Mouse (Mus musculus): ENCODE measurements around the gene Dnm3.

Dnm3 gene

GRCm38 (mm10) chr1:162074626-162075410 lies 403.0 kb downstream of the Dnm3 start:
- no peak for DNase-seq (ENCODE audit: low spot score)

- DNase-seq (ENCODE audit: low spot score): no peak
These were observed 404.8 kb downstream of the Dnm3 start for GRCm38 (mm10) chr1:162072917-162073578.

- no peak for DNase-seq (ENCODE audit: low spot score)
These were observed 424.2 kb downstream of the Dnm3 start for GRCm38 (mm10) chr1:162053608-162054007.

GRCm38 (mm10) chr1:162053186-162053585 lies 424.6 kb downstream of the Dnm3 start:
- DNase-seq (ENCODE audit: low spot score): no peak

- no peak for DNase-seq (ENCODE audit: low spot score)
These were observed 425.1 kb downstream of the Dnm3 start for GRCm38 (mm10) chr1:162052755-162053154.

- no peak for DNase-seq (ENCODE audit: low spot score)
These were observed 425.7 kb downstream of the Dnm3 start for GRCm38 (mm10) chr1:162052138-162052537.

- no peak for DNase-seq (ENCODE audit: low spot score)
These were observed 426.1 kb downstream of the Dnm3 start for GRCm38 (mm10) chr1:162051710-162052109.

GRCm38 (mm10) chr1:162047673-162048072 lies 430.2 kb downstream of the Dnm3 start:
- DNase-seq (ENCODE audit: low spot score): no peak

GRCm38 (mm10) chr1:162043788-162044717 lies 433.8 kb downstream of the Dnm3 start:
- DNase-seq (ENCODE audit: low spot score): no peak

GRCm38 (mm10) chr1:162043216-162043615 lies 434.6 kb downstream of the Dnm3 start:
- DNase-seq (ENCODE audit: low spot score): no peak

GRCm38 (mm10) chr1:162042384-162042783 lies 435.4 kb downstream of the Dnm3 start:
- no peak for DNase-seq (ENCODE audit: low spot score)

GRCm38 (mm10) chr1:162040490-162041274 lies 437.2 kb downstream of the Dnm3 start:
- DNase-seq (ENCODE audit: low spot score): no peak

- no peak for DNase-seq (ENCODE audit: low spot score)
These were observed 438.0 kb downstream of the Dnm3 start for GRCm38 (mm10) chr1:162039808-162040207.

- no peak for DNase-seq (ENCODE audit: low spot score)
These were observed 438.7 kb downstream of the Dnm3 start for GRCm38 (mm10) chr1:162039011-162039595.

GRCm38 (mm10) chr1:162038431-162038830 lies 439.4 kb downstream of the Dnm3 start:
- DNase-seq (ENCODE audit: low spot score): no peak

- DNase-seq (ENCODE audit: low spot score): no peak
These were observed 439.8 kb downstream of the Dnm3 start for GRCm38 (mm10) chr1:162037968-162038421.

- DNase-seq (ENCODE audit: low spot score): no peak
These were observed 440.6 kb downstream of the Dnm3 start for GRCm38 (mm10) chr1:162037185-162037765.

- no peak for DNase-seq (ENCODE audit: low spot score)
These were observed 441.4 kb downstream of the Dnm3 start for GRCm38 (mm10) chr1:162036461-162036835.

GRCm38 (mm10) chr1:162035800-162036460 lies 441.9 kb downstream of the Dnm3 start:
- no peak for DNase-seq (ENCODE audit: low spot score)

- no peak for DNase-seq (ENCODE audit: low spot score)
These were observed 454.1 kb downstream of the Dnm3 start for GRCm38 (mm10) chr1:162023681-162024270.
